Mouse (Mus musculus): ENCODE measurements at regions not wholly inside any gene's neighbourhood (a gene's known extent, or its start where the extent isn't known, plus 50 kb on each side); places are given as distances from the start of the nearest gene placed in this dataset.

- TF ChIP-seq CTCF (IDR thresholded peaks at IDR 0.05) (no peak), EP300 (IDR thresholded peaks at IDR 0.05) (no peak)
These were observed 105.8 kb downstream of the Fam173b start for GRCm38 (mm10) chr15:31707416-31707815.

Data from lung, postnatal 0 days (tissue).